Mouse (Mus musculus): ENCODE results near the gene Acsl1.

Gene Acsl1

GRCm38 (mm10) chr8:46504196-46504595 is 33.4 kb downstream of the Acsl1 start:
- DNase-seq (ENCODE audit: low read depth): no peak

GRCm38 (mm10) chr8:46508488-46509395 is 37.9 kb downstream of the Acsl1 start:
- DNase-seq (ENCODE audit: low read depth): no peak

GRCm38 (mm10) chr8:46509474-46509873 is 38.6 kb downstream of the Acsl1 start:
- DNase-seq (ENCODE audit: low read depth): no peak

- no peak for DNase-seq (ENCODE audit: low read depth)
Observed at GRCm38 (mm10) chr8:46511336-46511735, 40.5 kb downstream of the Acsl1 start.

- DNase-seq (ENCODE audit: low read depth): no peak
Observed at GRCm38 (mm10) chr8:46512538-46512937, 41.7 kb downstream of the Acsl1 start.

- DNase-seq (ENCODE audit: low read depth): no peak
Observed at GRCm38 (mm10) chr8:46514027-46514426, 43.2 kb downstream of the Acsl1 start.

- DNase-seq (ENCODE audit: low read depth): no peak
Observed at GRCm38 (mm10) chr8:46520667-46521066, 49.8 kb downstream of the Acsl1 start.

- no peak for DNase-seq (ENCODE audit: low read depth)
Observed at GRCm38 (mm10) chr8:46526098-46526497, 55.3 kb downstream of the Acsl1 start.

- DNase-seq (ENCODE audit: low read depth): peak; percentile 10
Observed at GRCm38 (mm10) chr8:46526821-46527220, 56.0 kb downstream of the Acsl1 start.

- DNase-seq (ENCODE audit: low read depth): no peak
Observed at GRCm38 (mm10) chr8:46529508-46529907, 58.7 kb downstream of the Acsl1 start.

- DNase-seq (ENCODE audit: low read depth): no peak
Observed at GRCm38 (mm10) chr8:46530541-46530940, 59.7 kb downstream of the Acsl1 start.

GRCm38 (mm10) chr8:46533926-46534325 is 63.1 kb downstream of the Acsl1 start:
- DNase-seq (ENCODE audit: low read depth): no peak

GRCm38 (mm10) chr8:46539701-46540100 is 68.9 kb downstream of the Acsl1 start:
- DNase-seq (ENCODE audit: low read depth): peak; percentile 43

GRCm38 (mm10) chr8:46543191-46543590 is 72.4 kb downstream of the Acsl1 start:
- DNase-seq (ENCODE audit: low read depth): peak; percentile 53

GRCm38 (mm10) chr8:46543662-46544061 is 72.8 kb downstream of the Acsl1 start:
- peak; percentile 9 for DNase-seq (ENCODE audit: low read depth)

GRCm38 (mm10) chr8:46545854-46546253 is 75.0 kb downstream of the Acsl1 start:
- no peak for DNase-seq (ENCODE audit: low read depth)

GRCm38 (mm10) chr8:46546431-46547176 is 75.8 kb downstream of the Acsl1 start:
- peak; percentile 41 for DNase-seq (ENCODE audit: low read depth)

- DNase-seq (ENCODE audit: low read depth): peak; percentile 87
Observed at GRCm38 (mm10) chr8:46547245-46547644, 76.4 kb downstream of the Acsl1 start.

- no peak for DNase-seq (ENCODE audit: low read depth)
Observed at GRCm38 (mm10) chr8:46550058-46550457, 79.2 kb downstream of the Acsl1 start.

GRCm38 (mm10) chr8:46551029-46551428 is 80.2 kb downstream of the Acsl1 start:
- peak; percentile 69 for DNase-seq (ENCODE audit: low read depth)

- peak; percentile 100 for DNase-seq (ENCODE audit: low read depth)
Observed at GRCm38 (mm10) chr8:46551615-46552440, 81.0 kb downstream of the Acsl1 start, which contains the start of gene Cenpu. TSS of gene Cenpu (plus strand) at chr8:46552028.

GRCm38 (mm10) chr8:46552441-46552765 is 81.6 kb downstream of the Acsl1 start:
- peak; percentile 36 for DNase-seq (ENCODE audit: low read depth)

Measured in NIH3T3 (cell line).